Mouse (Mus musculus): ENCODE measurements around the gene Bnc1.

The Bnc1 gene

DNA sequence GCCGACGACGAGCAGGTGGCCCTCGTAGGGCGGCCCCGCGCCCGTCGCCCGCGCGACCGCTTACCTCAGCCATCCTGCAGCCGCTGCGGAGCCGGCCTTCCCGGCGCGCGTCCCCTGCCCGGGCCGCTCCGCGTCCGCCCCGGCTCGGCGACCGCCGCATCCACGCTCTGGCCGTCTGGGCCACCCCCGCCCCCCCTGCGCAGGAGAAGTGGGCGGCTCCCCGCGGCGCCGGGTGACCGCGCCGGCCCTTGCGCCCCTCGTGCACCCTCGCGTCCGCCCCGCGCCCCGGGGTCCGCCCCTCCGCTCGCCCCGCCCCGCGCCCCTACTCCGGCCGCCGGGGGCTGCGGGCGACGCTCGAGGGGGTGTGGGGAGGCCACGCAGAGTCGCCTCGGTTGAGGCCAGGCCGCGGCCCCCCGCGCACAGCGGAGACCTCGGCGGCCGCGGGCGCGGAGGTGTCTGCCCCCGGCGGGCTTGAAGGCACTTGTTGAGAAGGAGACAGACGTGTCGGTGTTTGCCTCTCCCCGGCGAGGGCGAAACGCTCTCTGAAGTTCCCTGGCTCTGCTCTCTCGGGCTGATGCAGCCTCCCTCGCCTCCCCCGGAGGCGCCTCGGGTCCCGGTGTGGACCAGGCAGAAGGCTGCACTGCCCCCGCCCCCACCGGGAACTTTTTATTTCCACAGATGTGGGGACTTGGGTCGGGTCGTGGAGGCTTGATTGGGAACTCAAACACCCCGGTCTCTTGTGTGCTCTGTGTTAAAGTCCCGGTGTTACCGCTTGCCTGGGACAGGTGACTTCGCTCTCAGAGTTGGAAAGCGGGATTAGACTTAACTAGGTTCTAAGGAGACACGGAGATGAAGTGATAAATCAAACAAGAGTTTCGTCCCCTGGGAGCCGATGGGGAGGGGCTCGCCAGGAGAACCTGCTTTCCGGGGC is at the start of gene Bnc1:
Gene Bnc1 (minus strand): TSS at position 162 of the 931 bp plus-strand sequence.
- DNase-seq (ENCODE audit: low spot score in 2 of 2): peak in 1 of 2 experiments; percentile 43

GRCm38 (mm10) chr7:82033347-82033746 is 41.3 kb upstream of the Bnc1 start:
- no peak for DNase-seq (ENCODE audit: low spot score in 2 of 2)

DNA sequence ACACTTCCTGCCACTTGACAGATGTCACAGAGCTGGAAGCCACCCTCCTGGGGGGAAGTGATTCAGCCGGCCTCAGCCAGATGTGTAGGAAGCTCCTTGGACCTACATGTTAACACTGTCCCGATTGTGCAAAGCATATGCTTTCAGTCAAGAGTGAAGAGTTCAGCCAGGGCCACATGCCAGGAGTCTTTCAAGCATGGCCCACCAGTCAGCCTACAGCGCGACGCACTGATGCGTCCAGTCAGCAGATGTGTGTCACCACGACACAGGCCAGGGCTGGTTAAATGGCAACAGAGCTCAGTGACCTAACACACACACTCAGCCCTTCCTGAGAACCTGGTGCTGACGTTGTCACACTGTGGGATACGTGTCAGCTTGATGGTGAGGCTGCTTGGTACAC is 37.6 kb upstream of the Bnc1 start:
- no peak for DNase-seq (ENCODE audit: low spot score in 2 of 2)

GRCm38 (mm10) chr7:82025802-82026201 is 33.7 kb upstream of the Bnc1 start:
- no peak for DNase-seq (ENCODE audit: low spot score in 2 of 2)

GRCm38 (mm10) chr7:82023676-82024075 is 31.6 kb upstream of the Bnc1 start:
- no peak for DNase-seq (ENCODE audit: low spot score in 2 of 2)

GRCm38 (mm10) chr7:82022404-82022803 is 30.3 kb upstream of the Bnc1 start:
- no peak for DNase-seq (ENCODE audit: low spot score in 2 of 2)

DNA sequence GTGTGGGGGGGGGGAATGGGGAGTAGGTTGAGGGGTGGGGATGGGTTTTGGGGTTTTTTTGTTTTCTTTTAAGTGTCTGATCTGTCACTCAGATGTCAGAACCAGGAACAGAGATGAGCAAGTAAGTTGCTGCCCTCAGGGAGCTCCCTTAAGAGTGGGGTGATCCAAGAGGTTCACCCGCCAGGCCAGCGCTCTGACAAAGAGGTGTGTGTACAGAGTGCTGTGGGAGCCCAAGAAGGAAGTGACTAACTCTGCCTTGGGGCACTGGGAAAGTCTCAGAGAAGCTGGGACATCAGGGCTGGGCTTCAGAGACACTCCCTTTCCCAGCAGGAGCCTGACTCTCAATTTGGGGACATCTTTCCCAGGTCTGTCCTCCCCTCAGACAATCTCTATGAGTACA is 25.9 kb upstream of the Bnc1 start:
- DNase-seq (ENCODE audit: low spot score in 2 of 2): no peak

GRCm38 (mm10) chr7:82016751-82017710 is 24.9 kb upstream of the Bnc1 start:
- DNase-seq (ENCODE audit: low spot score in 2 of 2): peak in 1 of 2 experiments; percentile 35

GRCm38 (mm10) chr7:82012472-82012871 is 20.4 kb upstream of the Bnc1 start:
- DNase-seq (ENCODE audit: low spot score in 2 of 2): no peak

DNA sequence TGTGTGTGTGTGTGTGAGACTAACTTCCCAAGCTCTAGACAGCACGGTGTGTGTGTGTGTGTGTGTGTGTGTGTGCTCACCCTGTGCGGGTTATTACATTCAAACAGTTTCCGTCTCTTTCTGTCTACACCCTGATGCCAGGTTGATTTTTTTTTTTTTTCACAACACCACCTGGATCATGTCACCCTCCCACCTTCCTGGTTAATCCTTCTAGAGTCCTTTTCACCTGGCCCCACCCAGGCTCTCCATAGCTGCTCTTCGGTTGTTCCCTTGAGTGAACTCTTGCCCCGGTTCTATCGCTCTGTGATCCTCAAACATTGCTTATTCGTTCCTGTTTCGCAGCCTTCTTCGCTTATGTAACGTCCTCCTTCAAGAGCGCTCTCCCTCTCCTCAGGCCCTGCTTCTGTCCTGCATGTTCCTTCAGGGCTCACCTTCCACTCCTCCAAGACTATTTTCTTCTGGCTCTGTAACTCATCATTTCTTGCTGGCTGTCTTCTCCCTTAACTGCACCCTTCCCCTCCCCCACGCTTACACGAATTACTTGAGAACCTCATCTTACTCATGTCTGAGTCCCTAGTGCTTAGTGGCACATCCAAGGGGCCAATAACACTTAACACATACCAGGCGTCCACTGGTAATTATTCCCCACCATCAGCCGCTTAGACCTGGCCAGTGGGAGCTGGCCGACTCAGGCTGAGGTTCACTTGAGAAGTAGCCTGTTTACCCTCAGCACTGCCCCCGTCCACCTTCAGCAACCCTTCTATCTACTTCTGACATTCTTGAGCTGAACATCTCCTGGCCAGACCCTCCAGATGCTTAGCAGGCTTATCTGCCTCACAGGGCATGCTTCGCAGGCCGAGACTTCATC is 19.7 kb upstream of the Bnc1 start:
- no peak for DNase-seq (ENCODE audit: low spot score in 2 of 2)

- DNase-seq (ENCODE audit: low spot score in 2 of 2): no peak
These were observed 15.1 kb upstream of the Bnc1 start for GRCm38 (mm10) chr7:82007151-82007550.

DNA sequence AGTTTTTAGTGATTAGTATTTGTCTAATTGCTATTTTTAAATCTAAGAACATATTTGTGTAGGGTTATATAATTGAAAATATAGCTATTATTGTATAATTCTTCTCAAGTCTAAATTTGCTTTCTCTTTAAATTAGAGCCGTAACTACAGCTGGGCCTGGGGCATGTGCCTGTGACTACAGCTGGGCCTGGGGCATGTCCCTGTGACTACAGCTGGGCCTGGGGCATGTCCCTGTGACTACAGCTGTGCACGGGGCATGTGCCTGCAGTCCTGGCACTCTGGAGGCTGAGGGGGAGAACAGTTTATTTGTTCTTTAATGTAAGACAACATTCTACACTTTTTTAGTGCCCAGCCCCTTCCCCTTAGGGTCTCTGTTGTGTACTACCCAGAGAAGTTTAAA is 12.1 kb upstream of the Bnc1 start:
- DNase-seq (ENCODE audit: low spot score in 2 of 2): no peak

GRCm38 (mm10) chr7:81999816-82000215 is 7.7 kb upstream of the Bnc1 start:
- DNase-seq (ENCODE audit: low spot score in 2 of 2): no peak

DNA sequence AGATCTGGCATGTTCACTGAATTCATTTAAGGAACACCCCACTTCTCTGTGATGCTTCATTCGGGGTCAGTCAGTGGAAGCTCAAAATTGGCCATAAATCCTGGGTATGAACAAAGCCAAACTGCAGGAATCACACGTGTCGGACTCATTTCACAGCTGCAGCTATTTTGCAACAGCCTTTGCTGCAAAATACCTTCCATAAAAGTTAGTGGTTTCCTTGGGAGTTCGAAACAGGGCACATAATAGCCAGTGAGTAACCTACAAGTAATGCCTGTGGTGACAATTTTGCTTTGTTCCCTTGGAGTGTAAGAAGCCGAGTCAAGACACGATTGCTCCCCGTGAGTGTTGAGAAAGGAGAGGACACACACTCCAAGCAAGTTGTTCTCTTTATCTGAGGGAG is 7.3 kb upstream of the Bnc1 start:
- DNase-seq (ENCODE audit: low spot score in 2 of 2): no peak

GRCm38 (mm10) chr7:81995975-81996374 is 3.9 kb upstream of the Bnc1 start:
- peak; percentile 49 to 57 for DNase-seq (ENCODE audit: low spot score in 2 of 2)

DNA sequence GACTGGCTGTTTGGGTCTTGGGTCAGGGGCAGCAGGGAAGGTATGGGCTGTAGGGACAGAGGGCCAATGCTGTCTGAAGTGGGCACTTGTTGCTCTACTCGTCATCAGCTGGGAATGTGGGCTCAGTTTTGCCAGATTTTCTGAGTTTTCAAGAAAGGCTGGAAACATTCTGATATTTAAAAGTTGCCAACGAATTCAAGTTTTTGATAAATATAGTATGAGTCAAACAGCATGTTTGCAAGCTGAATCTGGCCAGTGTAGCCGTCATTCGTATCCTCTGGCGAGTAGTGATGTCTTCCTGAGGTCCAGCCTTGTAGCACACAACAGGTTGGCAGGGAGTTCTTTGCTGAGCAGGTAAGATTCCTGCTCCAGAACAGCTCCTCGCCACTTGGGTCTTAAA is 3.0 kb upstream of the Bnc1 start:
- DNase-seq (ENCODE audit: low spot score in 2 of 2): no peak

DNA sequence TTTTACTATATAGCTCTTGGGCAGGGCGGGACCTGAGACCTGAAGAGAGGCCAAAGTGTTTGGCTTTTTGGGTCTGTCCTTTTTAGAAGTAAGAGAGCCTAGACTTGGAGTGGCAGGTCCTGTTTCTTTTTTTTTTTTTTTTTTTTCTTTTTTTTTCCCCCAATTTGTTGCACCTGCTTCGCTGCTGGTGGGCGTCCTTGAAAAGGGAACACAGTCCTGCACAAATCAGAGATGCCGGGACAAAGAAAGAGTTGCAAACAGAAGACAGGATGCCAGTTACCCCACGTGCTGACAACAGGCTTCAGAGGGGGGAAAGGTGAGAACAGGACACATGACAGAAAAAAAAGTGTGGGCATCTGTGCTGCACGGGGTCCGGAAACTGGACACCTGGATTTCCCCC is 1.0 kb upstream of the Bnc1 start:
- DNase-seq (ENCODE audit: low spot score in 2 of 2): no peak

GRCm38 (mm10) chr7:81991611-81992061 is 456 bp downstream of the Bnc1 start:
- DNase-seq (ENCODE audit: low spot score in 2 of 2): peak in 1 of 2 experiments; percentile 16

DNA sequence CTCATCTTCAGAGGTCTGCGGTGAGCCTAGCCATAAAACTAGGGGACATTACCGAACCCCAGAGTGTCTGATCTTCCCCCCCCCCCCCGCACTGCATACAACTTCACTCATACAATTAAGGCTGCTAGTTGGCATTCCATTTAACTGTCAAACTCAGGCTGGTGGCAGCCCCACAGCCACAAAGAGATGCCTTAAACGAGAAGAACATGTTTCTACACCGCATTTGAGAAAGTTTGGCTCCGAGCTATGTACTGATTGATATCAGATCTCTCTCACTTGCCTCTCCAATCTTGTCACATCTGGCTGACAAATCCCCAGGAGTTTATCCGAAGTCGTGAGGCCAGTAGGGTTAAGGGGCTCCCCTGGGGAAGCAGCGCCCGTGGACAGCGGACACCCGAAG is 976 bp downstream of the Bnc1 start:
- DNase-seq (ENCODE audit: low spot score in 2 of 2): no peak

- DNase-seq (ENCODE audit: low spot score in 2 of 2): no peak
These were observed 8.4 kb downstream of the Bnc1 start for GRCm38 (mm10) chr7:81983651-81984050.

DNA sequence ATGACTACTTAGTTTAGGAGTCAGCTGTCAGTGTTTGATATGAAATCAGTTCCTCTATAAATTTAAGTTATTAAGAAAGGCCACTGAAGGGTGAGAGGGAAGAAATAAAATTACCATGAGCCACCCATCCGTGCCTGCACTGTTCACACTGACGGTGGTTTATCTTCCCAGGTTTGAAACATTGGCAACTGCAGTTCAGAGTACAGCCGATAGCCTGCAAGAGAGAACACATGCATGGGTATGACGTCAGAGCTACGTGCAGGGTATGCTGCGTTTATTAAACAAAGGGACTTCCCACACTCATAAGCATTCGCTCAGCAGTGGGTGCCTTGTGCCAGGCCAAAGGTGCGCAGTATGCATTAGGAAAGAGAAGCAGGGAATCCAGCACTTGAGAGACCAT is 13.8 kb downstream of the Bnc1 start:
- no peak for DNase-seq (ENCODE audit: low spot score in 2 of 2)
